Mouse (Mus musculus): ENCODE data around the gene Tmtc2.

GRCm38 (mm10) chr10:105345920-105346319 is 228.3 kb downstream of the Tmtc2 start:
- no peak for TF ChIP-seq POU5F1 (IDR thresholded peaks at IDR 0.05; ENCODE audit: borderline replicate concordance, low read length)
- TF ChIP-seq CTCF (conservative IDR thresholded peaks at IDR 0.05; ENCODE audit: low read length), result no peak
